Mouse (Mus musculus) liver, postnatal 0 days (tissue): ENCODE data around the gene Olfr1383.
"Not testable (repeated sequence)": the region's sequence is repeated elsewhere in the genome, so short reads cannot be mapped to it uniquely, and the experiment has no call there.

Experiments used
- CTCF ChIP-seq: sonication (generic); IDR thresholded peaks from 2 replicates; pipeline ENCODE4 v1.5.1; 2016; ENCODE audit warnings: antibody characterized with exemption, low read depth
- EP300 ChIP-seq: IDR thresholded peaks from 2 replicates; pipeline ENCODE4 v1.6.1; 2016; ENCODE audit warnings: antibody characterized with exemption, low read depth, mild to moderate bottlenecking

DNA sequence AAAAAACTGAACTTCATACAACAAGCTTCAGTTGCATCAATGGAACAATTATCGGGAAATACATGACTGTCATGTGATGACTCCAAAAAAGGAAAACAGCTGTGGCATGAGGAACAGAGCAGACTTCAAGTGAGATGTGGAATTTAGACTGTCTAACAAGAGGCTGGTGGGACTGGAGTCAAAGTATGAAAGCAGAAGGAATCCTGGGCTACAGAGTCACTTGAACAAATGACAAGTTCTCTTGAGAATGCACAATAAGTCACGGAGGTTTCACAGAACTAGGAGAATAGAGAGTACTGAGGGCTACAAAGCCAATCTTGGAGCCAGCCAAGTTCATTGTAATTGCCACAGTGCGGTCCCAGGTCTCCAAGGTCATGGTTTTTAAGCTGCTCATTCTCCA, 23.7 kb downstream of the Olfr1383 start, which contains the start of gene Olfr1381:
- TF ChIP-seq EP300, CTCF: not testable (repeated sequence)
